Mouse (Mus musculus): ENCODE results near the gene Ube2e3. TPM values are rescaled to one million over a fixed set of nuclear protein-coding genes. Genes with fewer than 3 reads are reported as not detected.

Gene Ube2e3
- polyA plus RNA-seq (2016; fragmentation: Nextera tagmentation; extraction: Ambion mirVana), result 209 and 212 TPM in 2 replicates

DNA sequence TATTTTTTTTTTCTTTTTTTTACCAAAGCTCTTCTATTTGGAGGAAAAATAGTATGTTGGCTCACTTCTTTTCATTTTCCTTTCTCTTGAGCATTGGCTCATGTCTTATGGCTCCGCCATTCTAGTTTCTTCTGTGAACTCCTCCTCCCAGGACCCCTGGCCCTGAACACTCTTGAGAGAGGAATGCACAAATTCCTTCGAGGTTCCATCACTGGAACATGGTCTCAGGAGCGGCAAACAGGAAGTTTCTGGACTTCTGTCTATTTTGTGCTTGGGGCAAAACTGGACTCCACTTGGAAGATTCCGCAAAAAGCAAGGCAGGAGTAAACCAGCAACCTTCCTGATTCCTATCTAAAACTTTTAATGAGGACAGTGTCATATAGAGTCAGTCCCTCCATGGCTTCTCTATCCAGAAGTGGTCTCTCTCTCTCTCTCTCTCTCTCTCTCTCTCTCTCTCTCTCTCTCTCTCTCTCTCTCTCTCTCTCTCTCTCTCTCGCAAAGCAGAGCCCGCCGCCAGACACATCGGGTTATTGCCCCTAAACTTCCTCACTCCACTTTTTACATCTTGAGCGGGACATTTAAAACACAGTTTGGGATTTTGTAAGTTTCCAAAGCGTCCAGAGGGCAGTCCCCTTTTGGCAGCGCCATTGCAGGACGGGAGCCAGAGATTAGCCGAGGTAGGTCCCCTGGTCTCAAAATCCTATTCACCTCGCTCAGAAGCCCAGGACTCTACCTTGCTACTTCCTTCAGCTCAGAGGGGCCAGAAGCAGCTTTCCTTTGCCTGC lies at the start of gene Ube2e3:
TSS of gene Ube2e3 (plus strand) at position 399 of the 785 bp plus-strand sequence.
- H3K27ac ChIP-seq (replicated peaks), result peak within 1 kb of the TSS; percentile 99
- no peaks in the 10 kb centered on the region for H3K27me3 ChIP-seq (replicated peaks; ENCODE audit: low read depth, poor library complexity, severe bottlenecking)
- peaks cover 45% of the 10 kb centered on the region for H3K4me1 ChIP-seq
- H3K9me3 ChIP-seq, result no peaks in the 10 kb centered on the region
- peak within 1 kb of the TSS; percentile 83 for H3K4me3 ChIP-seq
- DNase-seq (ENCODE audit: low spot score), result no peak
- H3K36me3 ChIP-seq (replicated peaks), result peaks cover 8% of the 10 kb centered on the region
- WGBS, result 13% methylated on average over 14 of the region's 14 CpGs

DNA sequence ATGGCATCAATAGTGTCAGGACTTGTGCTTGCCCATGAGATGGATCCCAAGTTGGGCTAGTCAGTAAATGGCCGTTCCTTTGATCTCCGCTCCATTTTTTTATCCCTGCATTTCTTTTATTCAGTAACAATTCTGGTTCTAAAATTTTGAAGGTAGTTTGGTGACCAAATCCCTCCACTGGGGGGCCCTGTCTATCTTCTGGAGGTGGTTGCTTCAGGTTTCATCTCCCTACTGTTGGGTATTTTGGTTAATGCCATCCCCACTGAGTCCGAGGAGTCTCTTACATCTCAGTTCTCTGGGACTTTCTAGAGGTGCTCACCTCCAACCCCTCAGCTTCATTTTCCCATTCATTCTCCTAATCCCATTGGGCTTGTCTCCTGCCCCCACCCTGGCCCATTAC lies 38.0 kb upstream of the Ube2e3 start:
- H3K27ac ChIP-seq (replicated peaks), result no peak overlapping the region
- no peaks in the 10 kb centered on the region for H3K4me1 ChIP-seq
- DNase-seq (ENCODE audit: low spot score), result no peak
- WGBS, result 96% methylated on average over 3 of the region's 3 CpGs
- no peak overlapping the region for H3K4me3 ChIP-seq
- H3K27me3 ChIP-seq (replicated peaks; ENCODE audit: low read depth, poor library complexity, severe bottlenecking), result no peaks in the 10 kb centered on the region
- H3K9me3 ChIP-seq, result no peaks in the 10 kb centered on the region
- no peaks in the 10 kb centered on the region for H3K36me3 ChIP-seq (replicated peaks)

DNA sequence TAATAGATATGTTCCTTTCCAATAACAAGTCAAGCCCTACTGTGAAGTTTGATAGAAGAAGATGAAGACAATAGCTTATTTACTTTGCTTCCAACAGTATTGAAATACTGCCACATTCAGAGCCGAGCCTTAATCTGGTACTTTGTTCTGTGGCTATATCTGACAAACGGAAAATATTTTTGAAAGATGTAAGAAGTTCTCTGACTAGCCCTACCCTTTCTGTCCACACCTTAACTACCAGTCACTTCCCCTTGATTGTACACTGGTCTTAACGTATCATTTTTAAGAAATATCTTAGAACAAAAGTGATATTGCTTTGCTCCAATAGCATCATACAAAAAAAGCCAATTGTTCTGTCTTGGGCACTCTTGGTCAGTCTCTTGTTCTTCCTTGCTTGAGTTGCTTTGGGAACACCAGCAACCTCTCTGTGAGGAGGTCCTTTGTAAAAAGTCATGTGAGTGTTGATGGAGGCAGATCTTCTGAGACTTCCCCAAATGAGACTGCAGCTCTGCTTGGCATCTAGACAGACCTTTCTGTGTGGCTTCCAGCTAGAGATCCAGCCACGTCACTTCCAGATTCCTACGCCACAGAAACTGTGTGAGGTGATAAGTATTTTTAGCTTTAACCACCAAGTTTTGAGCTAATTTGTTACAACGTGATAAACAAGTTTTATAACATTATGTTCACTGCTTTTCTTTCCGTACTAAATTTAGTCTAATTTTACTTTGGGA lies 26.3 kb upstream of the Ube2e3 start:
- no peak for DNase-seq (ENCODE audit: low spot score)
- no peak overlapping the region for H3K4me3 ChIP-seq
- H3K9me3 ChIP-seq, result no peaks in the 10 kb centered on the region
- H3K27ac ChIP-seq (replicated peaks), result no peak overlapping the region
- no peaks in the 10 kb centered on the region for H3K36me3 ChIP-seq (replicated peaks)
- H3K27me3 ChIP-seq (replicated peaks; ENCODE audit: low read depth, poor library complexity, severe bottlenecking), result no peaks in the 10 kb centered on the region
- H3K4me1 ChIP-seq, result no peaks in the 10 kb centered on the region
- WGBS, result 89% methylated on average over 7 of the region's 7 CpGs

DNA sequence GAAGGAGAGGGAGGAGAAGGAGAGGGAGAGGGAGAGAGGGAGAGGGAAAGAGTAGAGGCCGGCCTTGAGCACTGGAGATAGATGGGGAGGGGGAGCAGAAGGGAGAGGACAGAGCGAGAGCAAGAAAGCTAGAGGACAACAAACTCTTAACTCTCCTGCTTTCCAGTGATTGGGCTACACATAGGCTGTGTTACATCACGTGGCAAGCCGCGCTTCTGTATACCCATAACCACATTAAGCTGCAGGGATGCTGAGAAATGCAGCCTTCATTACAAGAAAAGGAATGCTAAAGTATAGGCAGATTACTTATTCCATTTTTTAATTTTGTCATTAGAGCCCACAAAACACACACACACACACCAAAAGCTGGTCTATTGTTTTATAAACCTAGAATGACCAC lies 23.6 kb upstream of the Ube2e3 start:
- Histone ChIP-seq H3K36me3 (replicated peaks) (no peaks in the 10 kb centered on the region), H3K27me3 (replicated peaks; ENCODE audit: low read depth, poor library complexity, severe bottlenecking) (no peaks in the 10 kb centered on the region), H3K4me3 (no peak overlapping the region), H3K4me1 (no peaks in the 10 kb centered on the region), H3K27ac (replicated peaks) (no peak overlapping the region), H3K9me3 (no peaks in the 10 kb centered on the region)
- DNase-seq (ENCODE audit: low spot score), result no peak
- 85% methylated on average over 5 of the region's 5 CpGs for WGBS

DNA sequence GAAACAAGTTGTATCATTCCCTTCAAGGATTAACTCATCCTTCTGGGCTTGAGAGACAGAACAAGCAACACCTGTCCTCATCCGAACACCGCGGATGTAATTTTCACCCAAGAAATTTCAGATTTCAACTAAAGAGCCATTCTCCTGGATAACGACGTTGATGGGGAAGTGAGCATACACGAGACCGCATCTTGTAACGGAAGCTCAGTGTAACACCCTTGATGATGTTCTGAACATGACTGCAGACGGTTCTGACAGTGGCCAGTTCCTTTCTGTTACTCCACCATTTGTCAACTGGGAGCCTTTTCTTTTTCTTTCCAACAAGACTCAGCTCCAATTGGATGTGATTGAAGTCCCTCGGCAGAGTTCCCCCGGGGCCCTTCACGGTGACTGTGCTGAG lies 22.6 kb upstream of the Ube2e3 start:
- no peak for DNase-seq (ENCODE audit: low spot score)
- no peaks in the 10 kb centered on the region for H3K36me3 ChIP-seq (replicated peaks)

DNA sequence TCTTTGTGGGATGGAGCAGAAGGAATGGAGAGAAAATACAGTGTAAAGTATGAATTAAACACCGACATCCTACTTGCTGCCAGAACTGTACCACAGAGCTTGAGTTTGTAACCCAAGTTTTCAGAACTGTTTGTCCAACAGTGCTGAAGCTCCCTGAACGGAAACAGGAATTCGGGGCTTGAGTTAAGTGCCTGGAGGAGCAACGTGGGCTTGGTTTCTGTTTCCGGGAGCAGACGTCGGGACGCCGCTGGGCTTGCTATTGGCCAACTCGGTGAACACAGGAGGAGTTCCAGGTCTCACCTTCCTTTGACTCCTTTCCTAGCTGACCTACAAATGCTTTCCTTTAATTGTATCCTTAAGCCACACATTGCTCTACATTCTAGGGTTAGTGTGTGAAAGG lies 22.2 kb upstream of the Ube2e3 start:
- 80% methylated on average over 10 of the region's 10 CpGs for WGBS
- Histone ChIP-seq H3K4me1 (no peaks in the 10 kb centered on the region), H3K36me3 (replicated peaks) (no peaks in the 10 kb centered on the region), H3K4me3 (no peak overlapping the region), H3K9me3 (no peaks in the 10 kb centered on the region), H3K27me3 (replicated peaks; ENCODE audit: low read depth, poor library complexity, severe bottlenecking) (no peaks in the 10 kb centered on the region), H3K27ac (replicated peaks) (no peak overlapping the region)
- no peak for DNase-seq (ENCODE audit: low spot score)

More for the DNA sequence above, 22.6 kb upstream of the Ube2e3 start:
- H3K27ac ChIP-seq (replicated peaks), result no peak overlapping the region
- 89% methylated on average over 12 of the region's 12 CpGs for WGBS
- no peak overlapping the region for H3K4me3 ChIP-seq
- H3K27me3 ChIP-seq (replicated peaks; ENCODE audit: low read depth, poor library complexity, severe bottlenecking), result no peaks in the 10 kb centered on the region
- H3K9me3 ChIP-seq, result no peaks in the 10 kb centered on the region
- no peaks in the 10 kb centered on the region for H3K4me1 ChIP-seq

DNA sequence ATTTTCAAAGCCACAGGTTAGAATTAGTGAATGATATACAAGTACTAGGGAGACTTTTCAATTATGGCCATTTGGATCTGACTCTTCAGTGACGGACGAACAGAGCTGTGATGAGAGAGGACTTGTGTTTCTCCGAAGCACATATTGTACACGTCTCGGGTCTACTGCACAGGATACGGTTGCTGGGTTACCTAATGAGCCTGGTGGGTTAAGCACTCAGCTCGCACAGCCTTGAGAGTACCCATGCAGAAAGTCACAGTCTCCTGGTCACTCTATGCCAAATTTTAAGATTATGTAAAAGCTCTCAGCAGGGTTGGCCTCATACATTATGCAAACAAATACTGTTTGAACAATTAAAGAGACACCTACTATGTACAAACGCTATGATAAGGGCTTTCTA lies 13.6 kb upstream of the Ube2e3 start:
- WGBS, result 83% methylated on average over 8 of the region's 8 CpGs
- H3K4me1 ChIP-seq, result peaks cover 20% of the 10 kb centered on the region; the same call in 1 of the 2 replicates
- H3K4me3 ChIP-seq, result no peak overlapping the region
- H3K27ac ChIP-seq (replicated peaks), result no peak overlapping the region
- DNase-seq (ENCODE audit: low spot score), result no peak
- no peaks in the 10 kb centered on the region for H3K36me3 ChIP-seq (replicated peaks)
- no peaks in the 10 kb centered on the region for H3K9me3 ChIP-seq
- no peaks in the 10 kb centered on the region for H3K27me3 ChIP-seq (replicated peaks; ENCODE audit: low read depth, poor library complexity, severe bottlenecking)

DNA sequence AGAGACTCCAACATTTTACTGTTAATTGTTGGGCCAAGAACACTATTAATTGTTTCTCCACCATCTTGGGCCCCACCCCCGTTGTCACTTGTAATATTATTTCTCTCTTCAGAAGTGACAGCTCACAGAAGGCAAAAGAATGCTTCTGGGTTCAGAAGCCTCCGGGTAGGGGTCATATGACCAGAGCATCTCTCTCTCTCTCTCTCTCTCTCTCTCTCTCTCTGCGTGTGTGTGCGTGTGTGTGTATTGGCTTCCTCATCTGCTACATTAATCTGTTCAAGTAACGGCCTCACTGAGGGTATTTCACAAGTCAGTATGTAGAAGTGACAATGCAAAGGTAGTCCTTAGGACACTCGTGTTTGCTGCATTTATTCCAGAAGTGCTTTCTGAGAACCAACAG lies 9.3 kb upstream of the Ube2e3 start:
- Histone ChIP-seq H3K36me3 (replicated peaks) (no peaks in the 10 kb centered on the region), H3K27ac (replicated peaks) (no peak overlapping the region), H3K27me3 (replicated peaks; ENCODE audit: low read depth, poor library complexity, severe bottlenecking) (no peaks in the 10 kb centered on the region), H3K4me1 (peaks cover 20% of the 10 kb centered on the region), H3K9me3 (no peaks in the 10 kb centered on the region), H3K4me3 (no peak overlapping the region)
- DNase-seq (ENCODE audit: low spot score), result no peak
- 81% methylated on average over 6 of the region's 6 CpGs for WGBS

DNA sequence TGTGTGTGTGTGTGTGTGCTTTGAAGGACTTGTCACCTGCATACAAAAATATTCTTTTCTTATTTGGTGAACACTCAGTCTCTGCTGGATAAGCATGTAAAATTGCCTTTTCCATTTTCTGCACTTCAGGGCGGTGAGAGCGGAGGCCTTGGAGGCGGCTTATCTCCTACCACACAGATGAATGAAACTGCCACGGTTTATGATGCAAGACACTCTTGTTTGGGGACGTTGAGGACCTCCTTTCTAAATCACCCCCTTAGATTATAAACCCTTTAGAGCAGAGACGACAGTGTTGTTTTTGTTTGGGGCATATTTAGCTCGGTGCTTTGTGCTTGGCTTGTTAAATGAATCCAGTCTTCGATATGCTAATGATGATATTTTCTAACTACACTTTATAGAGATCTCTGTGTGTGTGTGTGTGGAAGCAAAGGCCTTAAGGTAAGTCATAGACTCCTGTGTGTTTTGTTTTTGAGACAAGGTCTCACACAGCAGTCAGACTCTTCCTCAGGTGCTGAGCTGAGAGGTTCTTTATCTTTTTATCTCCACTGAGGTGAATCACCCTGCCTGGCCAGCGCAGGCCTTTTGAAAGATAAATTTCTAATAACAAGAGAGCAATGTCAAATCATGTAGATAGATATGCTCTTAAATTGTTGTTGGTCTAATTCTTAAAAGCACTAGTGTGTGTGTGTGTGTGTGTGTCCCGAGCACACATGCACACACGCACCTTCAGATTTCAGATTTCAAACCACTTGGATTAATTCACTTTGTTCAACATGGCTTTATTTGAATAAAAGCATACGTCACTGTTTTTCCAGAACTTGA lies 8.4 kb upstream of the Ube2e3 start:
- H3K9me3 ChIP-seq, result no peaks in the 10 kb centered on the region

DNA sequence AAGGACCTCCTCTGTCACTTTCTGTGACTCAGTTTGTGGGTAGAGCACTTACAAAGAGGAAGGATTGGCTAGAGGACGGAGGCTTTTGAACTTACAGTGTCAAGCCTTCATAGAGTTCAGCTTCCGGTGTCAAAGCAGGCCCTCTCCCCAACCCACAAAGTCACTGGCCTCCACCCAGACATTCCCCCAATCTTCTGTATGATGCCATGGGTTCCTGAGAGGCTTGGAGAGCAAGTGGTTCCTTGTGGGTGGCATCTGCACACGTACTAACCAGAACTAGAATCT lies 7.9 kb upstream of the Ube2e3 start:
- 78% methylated on average over 3 of the region's 3 CpGs for WGBS
- no peak for DNase-seq (ENCODE audit: low spot score)

More for the DNA sequence above, 8.4 kb upstream of the Ube2e3 start:
- no peaks in the 10 kb centered on the region for H3K27me3 ChIP-seq (replicated peaks; ENCODE audit: low read depth, poor library complexity, severe bottlenecking)
- DNase-seq (ENCODE audit: low spot score), result no peak
- H3K36me3 ChIP-seq (replicated peaks), result no peaks in the 10 kb centered on the region
- H3K27ac ChIP-seq (replicated peaks), result no peak overlapping the region
- WGBS, result 88% methylated on average over 12 of the region's 12 CpGs
- peaks cover 20% of the 10 kb centered on the region for H3K4me1 ChIP-seq
- H3K4me3 ChIP-seq, result no peak overlapping the region

DNA sequence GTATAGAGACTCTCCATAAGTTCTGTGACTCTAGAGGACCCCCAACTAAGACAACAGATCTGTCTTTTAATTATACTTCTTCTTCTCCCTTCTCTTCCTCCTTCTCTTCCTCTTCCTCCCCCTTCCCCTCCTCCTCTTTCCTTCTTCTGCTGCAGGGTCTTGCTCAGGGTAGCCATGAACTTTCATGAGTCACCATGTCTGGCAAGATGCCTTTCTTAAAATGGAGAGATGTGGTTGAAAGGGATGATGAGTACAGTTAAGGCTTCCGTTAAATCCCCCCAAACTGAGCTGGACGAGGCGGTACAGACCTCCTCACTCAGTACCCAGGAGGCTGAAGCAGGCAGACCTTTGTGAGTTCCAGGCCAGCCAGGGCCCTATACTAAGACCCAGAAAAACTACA lies 3.8 kb upstream of the Ube2e3 start:
- no peak for DNase-seq (ENCODE audit: low spot score)
- no peak overlapping the region for H3K4me3 ChIP-seq
- no peaks in the 10 kb centered on the region for H3K36me3 ChIP-seq (replicated peaks)
- WGBS, result 94% methylated on average over 3 of the region's 3 CpGs
- no peaks in the 10 kb centered on the region for H3K27me3 ChIP-seq (replicated peaks; ENCODE audit: low read depth, poor library complexity, severe bottlenecking)
- peaks cover 18% of the 10 kb centered on the region for H3K4me1 ChIP-seq
- no peaks in the 10 kb centered on the region for H3K9me3 ChIP-seq
- no peak overlapping the region for H3K27ac ChIP-seq (replicated peaks)

More for the DNA sequence above, 7.9 kb upstream of the Ube2e3 start:
- no peaks in the 10 kb centered on the region for H3K9me3 ChIP-seq
- no peak overlapping the region for H3K27ac ChIP-seq (replicated peaks)
- peaks cover 15% of the 10 kb centered on the region for H3K4me1 ChIP-seq
- no peaks in the 10 kb centered on the region for H3K27me3 ChIP-seq (replicated peaks; ENCODE audit: low read depth, poor library complexity, severe bottlenecking)
- H3K4me3 ChIP-seq, result no peak overlapping the region
- H3K36me3 ChIP-seq (replicated peaks), result no peaks in the 10 kb centered on the region

DNA sequence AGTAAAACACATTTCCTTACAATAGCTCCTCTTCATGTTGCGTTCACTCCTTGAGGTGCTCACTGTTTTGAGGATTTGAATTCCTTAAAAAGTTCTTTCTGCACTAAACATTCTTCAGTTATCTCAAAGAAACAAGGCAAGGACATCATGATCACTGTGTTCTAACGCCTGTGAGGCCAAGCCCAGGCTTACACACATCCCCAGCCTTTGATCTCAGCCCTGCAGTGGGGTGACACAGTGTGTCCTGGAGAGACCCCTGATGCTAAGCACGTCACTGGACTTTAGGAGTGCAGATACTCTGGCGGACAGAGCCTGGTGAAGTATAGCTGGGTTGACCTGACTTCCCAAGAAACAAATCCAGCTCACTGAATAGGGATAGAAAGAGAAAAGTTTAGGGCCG lies 3.1 kb upstream of the Ube2e3 start:
- H3K4me1 ChIP-seq, result peaks cover 18% of the 10 kb centered on the region
- no peak overlapping the region for H3K27ac ChIP-seq (replicated peaks)
- WGBS, result 70% methylated on average over 5 of the region's 5 CpGs
- no peak overlapping the region for H3K4me3 ChIP-seq
- no peaks in the 10 kb centered on the region for H3K36me3 ChIP-seq (replicated peaks)
- H3K27me3 ChIP-seq (replicated peaks; ENCODE audit: low read depth, poor library complexity, severe bottlenecking), result no peaks in the 10 kb centered on the region
- H3K9me3 ChIP-seq, result no peaks in the 10 kb centered on the region
- DNase-seq (ENCODE audit: low spot score), result no peak

Data from embryonic facial prominence, embryonic 10.5 days (tissue).